Mouse (Mus musculus) gastrocnemius, postnatal 36 days (tissue): ENCODE measurements at regions not wholly inside any gene's neighbourhood (a gene's known extent, or its start where the extent isn't known, plus 50 kb on each side); places are given as distances from the start of the nearest gene placed in this dataset.

Experiments used
- DNase-seq, 2 experiments: peaks; one replicate each; pipeline ENCODE4 v3.0.0; 2022
- intact Hi-C: fragments of 180-260 bp; cut with DNase I; formaldehyde crosslinking; loops from one replicate; pipeline ENCODE4 v1.15.1; 2025

DNA sequence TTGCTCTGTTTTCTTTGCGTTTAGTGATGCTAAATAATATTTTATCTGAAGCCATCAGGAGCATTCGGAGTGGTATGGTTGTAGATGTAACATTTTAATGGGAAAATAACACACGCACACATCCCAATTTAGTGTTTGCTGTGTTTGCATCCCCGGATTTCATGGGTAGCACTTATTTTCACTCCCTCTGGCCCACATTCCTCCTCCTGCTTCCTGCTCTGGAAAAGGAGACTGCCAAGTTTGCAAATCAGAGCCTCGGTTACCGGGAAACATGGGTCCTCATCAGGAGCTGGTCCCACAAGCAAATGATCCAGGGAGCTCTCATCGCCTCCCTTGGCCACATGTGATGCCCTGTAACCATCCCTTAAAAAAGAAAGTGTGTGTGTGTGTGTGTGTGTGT is 94.3 kb upstream of the Npas2 start:
- intact Hi-C loops, result no loop called here
- no peak for DNase-seq

DNA sequence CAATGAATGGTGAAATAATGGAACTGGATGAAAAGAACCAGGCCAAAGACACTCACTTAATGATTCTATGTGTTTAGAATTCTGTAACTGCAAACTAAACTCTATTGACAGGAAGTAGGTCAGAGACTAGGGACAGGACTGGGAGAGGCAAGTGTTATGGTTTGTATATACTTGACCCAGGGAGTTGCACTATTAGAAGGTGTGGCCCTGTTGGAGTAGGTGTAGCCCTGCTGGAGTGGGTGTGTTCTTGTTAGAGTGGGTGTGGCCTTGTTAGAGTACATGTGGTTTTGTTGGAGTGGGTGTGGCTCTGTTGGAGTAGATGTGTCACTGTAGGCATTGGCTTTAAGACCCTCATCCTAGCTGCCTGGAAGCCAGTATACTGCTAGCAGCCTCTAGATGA is 93.0 kb upstream of the Npas2 start:
- DNase-seq, result no peak
- intact Hi-C loops, result no loop called here

DNA sequence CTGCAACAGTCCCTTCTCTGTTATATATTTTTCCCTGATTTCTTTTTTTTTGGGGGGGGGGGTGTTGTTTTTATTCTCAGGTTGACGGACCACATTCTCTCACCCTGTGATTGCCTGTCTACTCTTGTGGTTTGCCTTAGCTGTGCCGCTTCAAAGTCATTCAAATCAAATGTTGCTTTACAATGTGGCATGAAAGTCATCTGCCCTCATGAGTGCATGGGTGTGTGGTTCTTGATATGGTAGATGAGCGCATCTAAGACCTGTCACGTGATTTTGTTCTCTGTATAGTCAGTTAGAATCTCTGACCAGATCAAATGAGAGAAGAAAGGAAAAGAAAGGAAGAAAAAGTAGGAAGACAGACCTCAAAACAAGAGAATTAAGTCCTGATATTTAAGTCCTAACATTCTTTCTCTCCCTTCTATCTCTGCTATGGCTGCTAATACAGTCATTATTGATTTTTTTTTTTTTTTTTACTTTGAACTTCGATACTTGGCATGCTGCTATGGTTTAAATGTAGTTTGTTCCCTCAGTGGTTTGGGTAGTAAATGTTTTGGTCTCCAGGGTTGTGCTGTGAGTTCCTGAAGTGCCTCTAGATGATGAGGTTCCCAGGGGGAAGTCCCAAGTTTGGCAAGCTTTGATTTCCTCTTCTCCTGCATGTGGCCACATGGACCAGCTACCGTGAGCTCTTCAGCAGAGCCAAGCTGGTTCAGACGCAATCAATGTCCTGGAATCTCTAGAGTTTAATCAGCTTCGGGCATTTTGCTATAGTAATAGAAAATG is 91.2 kb upstream of the Npas2 start:
- DNase-seq, result no peak
- intact Hi-C loops, result no loop called here

DNA sequence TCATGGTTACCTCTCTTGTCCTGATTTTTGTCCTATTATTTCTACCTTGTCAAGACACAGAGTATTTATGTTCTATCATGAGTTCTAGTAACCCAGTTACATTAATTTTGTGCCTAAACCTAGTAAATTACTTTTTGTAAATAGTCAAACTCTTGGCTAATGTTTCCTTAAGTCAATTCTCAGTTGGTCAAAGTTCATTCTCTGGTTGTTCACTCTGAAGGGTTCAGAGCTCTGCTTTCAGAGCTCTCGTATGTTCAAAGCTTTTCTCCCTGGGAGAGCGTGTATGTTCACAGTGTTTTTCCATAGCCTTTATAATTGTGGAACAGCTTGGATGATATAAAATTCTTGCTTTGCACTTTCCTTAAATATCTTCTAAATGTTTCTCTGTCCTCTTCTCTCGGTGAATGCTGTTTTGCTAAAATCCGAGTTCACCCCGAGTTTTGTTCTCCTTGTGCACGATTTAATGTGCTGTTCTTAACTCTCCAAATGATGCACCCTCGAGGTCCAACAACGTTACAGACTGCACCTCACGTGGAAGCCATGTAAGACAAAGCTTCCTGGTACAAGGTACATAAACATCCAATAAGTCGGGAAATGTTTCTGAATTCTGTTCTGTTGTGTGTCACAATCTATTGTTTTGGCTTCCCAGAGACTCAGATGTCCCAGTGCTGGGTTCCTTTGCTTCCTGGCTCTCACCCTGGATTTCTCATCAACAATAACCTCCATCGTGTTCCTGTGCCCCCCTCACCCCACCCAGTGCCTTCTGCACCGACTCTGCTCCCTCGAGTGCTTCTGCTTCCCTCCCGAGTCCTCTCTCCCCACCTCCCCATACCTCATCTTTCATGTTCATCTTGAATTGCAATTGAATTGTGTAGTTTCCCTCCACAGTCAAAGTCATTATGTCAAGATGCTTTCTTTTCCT is 90.3 kb upstream of the Npas2 start:
- no peak for DNase-seq
- intact Hi-C loops, result no loop called here

DNA sequence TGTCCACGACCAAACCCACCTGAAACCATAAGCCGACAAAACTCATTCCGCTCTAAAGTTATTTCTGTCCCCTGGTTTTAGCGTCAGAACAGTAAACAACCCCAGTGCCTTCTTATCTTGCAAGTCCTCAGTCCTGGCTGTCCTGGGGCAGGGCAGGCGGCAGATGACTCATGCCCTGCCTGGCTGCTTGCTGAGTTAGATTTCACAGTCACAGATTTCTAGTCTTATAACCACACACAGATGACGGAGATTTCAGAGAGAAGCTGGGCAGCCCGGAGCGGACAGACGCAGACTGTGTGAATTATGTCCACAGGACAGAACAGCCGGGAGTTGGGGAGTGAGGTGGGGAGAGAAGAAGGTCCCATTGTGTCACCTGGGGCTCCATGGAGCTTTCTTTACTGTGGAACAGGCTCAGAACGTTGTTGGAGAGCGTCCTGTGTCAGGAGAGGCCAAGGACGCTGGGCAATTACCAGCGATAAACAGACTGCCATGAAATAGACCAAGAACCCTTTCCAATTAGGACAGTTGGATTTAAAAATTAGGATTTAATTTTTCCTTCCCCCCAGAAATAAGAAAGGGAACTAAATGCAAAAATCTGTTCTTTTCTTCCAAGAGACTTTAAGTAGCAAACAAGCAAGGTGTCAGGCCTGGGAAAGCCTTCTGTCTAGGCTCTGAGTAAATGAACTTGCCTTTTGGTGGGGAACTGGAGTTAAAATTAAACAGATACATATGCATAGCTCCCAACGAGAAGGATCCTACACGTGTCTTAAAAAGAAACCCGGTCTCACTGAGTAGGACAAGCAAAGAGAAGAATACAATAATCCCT is 87.8 kb upstream of the Npas2 start:
- intact Hi-C loops, result no loop called here
- DNase-seq, result peak in 1 of 2 experiments; percentile 21

DNA sequence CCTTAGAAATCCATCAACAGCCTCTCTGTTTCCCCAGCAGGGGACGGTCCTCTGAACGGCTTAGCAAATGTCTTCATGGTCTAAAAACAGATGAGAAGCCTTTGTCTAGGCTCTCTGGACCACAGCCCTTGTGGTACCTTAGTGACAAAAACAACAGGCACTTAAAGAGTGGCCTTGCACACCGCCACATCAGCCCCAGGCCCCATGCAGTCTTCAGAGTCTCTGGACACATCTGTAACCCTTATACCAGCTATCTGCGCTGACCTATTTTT is 87.2 kb upstream of the Npas2 start:
- intact Hi-C loops, result no loop called here
- no peak for DNase-seq

DNA sequence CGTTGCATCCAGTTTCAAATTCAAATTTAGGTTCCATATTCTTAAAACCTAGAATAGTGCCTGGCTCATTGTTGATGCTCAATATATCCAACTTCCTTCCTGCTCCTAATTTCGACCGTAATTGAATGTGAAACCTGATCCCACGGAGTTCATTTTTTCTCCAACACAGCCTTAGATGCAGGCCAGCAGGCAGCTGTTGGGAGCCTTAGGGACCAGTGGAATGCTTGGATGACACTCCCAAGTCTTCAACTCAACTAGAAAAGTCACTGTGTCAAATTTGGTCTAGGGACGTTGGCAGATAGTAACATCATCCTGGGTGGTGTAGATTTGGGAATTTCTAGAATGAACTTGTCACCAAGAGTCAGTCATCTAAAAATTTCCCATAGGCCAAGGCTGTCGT is 86.9 kb upstream of the Npas2 start:
- intact Hi-C loops, result no loop called here
- no peak for DNase-seq

DNA sequence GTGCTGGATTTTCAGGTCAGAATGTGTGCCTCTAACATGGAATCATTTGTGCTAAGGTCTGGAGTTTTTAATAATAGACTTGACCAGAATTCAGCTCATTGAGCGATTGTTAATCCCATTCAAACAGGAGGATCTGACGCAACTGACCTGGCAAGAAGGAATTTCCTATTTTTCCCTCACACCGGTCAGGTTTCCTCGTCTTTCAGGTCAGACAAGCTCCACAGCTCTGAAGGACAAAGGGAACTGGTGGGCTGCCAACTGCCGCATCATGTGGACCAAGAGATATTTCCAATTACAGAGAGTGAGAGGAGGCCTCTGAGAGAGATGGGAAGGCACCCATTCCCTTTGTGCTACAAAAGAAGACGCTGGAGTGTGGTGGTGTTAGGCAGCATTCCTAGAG is 77.2 kb upstream of the Npas2 start:
- intact Hi-C loops, result no loop called here
- DNase-seq, result no peak

DNA sequence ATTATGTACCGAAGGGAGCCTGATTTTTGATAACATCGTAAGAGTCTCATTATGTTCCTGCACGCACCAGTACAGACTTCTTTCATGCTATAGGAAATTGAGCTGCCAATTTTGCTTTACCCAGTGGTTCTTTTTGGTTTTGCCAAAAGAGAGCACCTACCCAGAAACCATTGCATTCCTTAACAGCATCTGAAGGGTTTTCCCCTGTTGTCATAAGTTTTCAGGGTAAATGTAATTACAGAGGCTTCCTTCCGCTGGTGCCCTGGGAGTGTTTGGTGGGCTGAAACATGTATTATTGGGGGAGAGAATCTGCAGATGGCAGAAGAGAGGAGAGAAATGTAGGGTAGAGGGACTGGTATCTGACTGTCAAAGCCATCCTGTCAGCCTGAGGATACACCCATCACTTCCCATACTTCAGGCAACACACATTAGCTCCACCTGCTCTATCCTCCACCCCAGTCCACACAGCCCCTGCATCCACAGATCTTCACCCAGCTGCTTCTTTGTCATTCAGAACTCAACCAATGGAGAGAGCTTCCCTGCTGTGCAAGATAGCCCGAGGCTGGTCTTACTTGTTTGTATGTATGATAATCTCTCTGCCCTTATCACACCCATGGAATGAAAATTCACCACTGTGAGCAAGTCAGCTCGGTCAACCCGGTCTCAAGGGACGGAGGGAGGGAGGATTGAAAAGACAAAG is 71.1 kb upstream of the Npas2 start:
- DNase-seq, result no peak
- intact Hi-C loops, result no loop called here

- DNase-seq, result no peak
- intact Hi-C loops, result no loop called here
Measured at GRCm38 (mm10) chr1:39123081-39123812, 70.3 kb upstream of the Npas2 start.

GRCm38 (mm10) chr1:39123813-39124146 is 69.8 kb upstream of the Npas2 start:
- no peak for DNase-seq
- intact Hi-C loops, result no loop called here

GRCm38 (mm10) chr1:39134521-39134920 is 59.0 kb upstream of the Npas2 start:
- intact Hi-C loops, result no loop called here
- no peak for DNase-seq

- no peak for DNase-seq
- intact Hi-C loops, result no loop called here
Measured at GRCm38 (mm10) chr1:39143054-39143453, 50.5 kb upstream of the Npas2 start.

DNA sequence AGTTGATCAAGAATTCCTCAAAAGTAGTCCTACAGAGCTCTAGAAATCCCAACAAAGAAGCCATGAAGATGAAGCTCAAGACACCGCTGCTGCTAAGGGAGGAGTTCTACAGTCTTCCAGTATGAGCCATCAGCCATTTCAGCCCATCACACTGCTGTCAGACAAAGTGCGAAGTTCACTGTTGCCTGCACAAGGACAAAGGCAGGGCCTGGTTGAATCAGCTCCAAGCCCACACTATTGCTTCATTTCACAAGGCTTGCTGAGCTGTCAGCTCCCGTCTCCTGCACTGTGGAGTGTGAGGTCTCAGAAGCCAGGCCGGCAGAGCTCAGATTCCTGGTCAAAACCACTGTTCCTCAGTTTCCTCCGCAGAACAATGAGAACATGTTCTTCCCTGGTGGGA is 49.9 kb upstream of the Npas2 start:
- intact Hi-C loops, result no loop called here
- DNase-seq, result no peak
